Mouse (Mus musculus) ES-Bruce4 (cell line): ENCODE results near the gene Wbp1. TPM values are rescaled to one million over a fixed set of nuclear protein-coding genes. Genes with fewer than 3 reads are reported as not detected.
A peak's percentile ranks its signal among the peaks of the same experiment; 100 is the strongest.
"Not testable (repeated sequence)": the region's sequence is repeated elsewhere in the genome, so short reads cannot be mapped to it uniquely, and the experiment has no call there.

Experiments
- H3K27ac ChIP-seq: 2 replicates; pipeline ENCODE4 v1.5.1; 2012; ENCODE audit warnings: low read length, inconsistent platforms; ENCODE audit not compliant: insufficient read depth
- H3K27me3 ChIP-seq: 2 replicates; pipeline ENCODE4 v1.6.1; 2012; ENCODE audit warnings: mild to moderate bottlenecking, low read length, inconsistent platforms; ENCODE audit not compliant: control insufficient read depth, poor library complexity, insufficient read depth, severe bottlenecking
- H3K36me3 ChIP-seq: 2 replicates; pipeline ENCODE4 v1.6.1; 2012; ENCODE audit warnings: inconsistent platforms, mild to moderate bottlenecking, low read length, moderate library complexity; ENCODE audit not compliant: control insufficient read depth, poor library complexity, insufficient read depth, severe bottlenecking
- H3K4me1 ChIP-seq: one replicate; pipeline ENCODE4 v1.8.1; 2011; ENCODE audit warnings: low read length; ENCODE audit not compliant: control insufficient read depth, insufficient read depth
- H3K4me3 ChIP-seq: 2 replicates; pipeline ENCODE4 v1.5.1; 2011; ENCODE audit warnings: low read depth, mild to moderate bottlenecking, low read length
- H3K9ac ChIP-seq: 2 replicates; pipeline ENCODE4 v1.6.1; 2012; ENCODE audit warnings: low read depth, mild to moderate bottlenecking, inconsistent platforms; ENCODE audit not compliant: poor library complexity, severe bottlenecking
- H3K9me3 ChIP-seq: replicated peaks from 2 replicates; pipeline ENCODE4 v1.6.1; 2012; ENCODE audit warnings: mild to moderate bottlenecking, low read length, inconsistent platforms; ENCODE audit not compliant: control insufficient read depth, poor library complexity, insufficient read depth, severe bottlenecking
- CTCF ChIP-seq: IDR thresholded peaks from one replicate; pipeline ENCODE4 v1.8.1; 2011; ENCODE audit warnings: low read depth, low read length
- EP300 ChIP-seq: IDR thresholded peaks from 2 replicates; pipeline ENCODE4 v1.6.1; 2011; ENCODE audit warnings: low read depth, low read length; ENCODE audit not compliant: insufficient read depth
- POLR2A ChIP-seq: IDR thresholded peaks from one replicate; pipeline ENCODE4 v1.8.1; 2011; ENCODE audit warnings: low read length; ENCODE audit not compliant: insufficient read depth
- polyA plus RNA-seq: library from polyadenylated mRNA; stranded (reverse); fragments of >200 nt; gene quantifications from 2 replicates; pipeline ENCODE4 v1.2.4, GENCODE M21; 2011; ENCODE audit warnings: low read depth; ENCODE audit not compliant: missing spikeins, insufficient read depth, insufficient read length

The Wbp1 gene
- polyA plus RNA-seq, 1 experiment: 26.7 TPM

DNA sequence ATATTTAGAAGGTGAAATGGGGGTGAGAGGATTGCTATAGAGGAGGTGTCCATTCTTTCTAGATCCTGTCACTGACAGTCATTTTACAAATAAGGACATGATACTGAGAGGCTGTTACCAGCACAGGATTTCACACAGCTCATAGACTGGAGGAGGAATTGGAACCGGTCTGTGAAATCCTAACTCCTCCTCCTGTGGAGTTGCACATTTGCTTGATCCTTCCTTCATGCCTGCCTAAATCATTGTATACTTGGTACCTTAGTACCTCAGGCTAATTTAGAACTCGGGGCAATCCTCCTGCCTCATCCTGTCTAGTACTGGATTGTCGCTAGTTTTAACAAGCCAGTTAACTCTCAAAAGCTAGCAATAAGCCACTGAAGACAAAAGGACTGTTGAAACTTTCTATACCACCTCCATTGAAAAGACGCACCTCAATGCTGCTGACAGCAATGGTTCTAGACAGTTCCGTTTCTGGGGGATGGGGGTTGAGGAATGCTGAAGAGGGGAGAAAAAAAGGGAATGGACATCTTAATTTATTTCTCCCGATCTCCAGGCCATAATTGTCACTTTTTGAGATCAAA lies 43.8 kb upstream of the Wbp1 start:
- H3K27me3 ChIP-seq: no peaks in the 10 kb centered on the region
- no peak overlapping the region for H3K27ac ChIP-seq
- H3K4me1 ChIP-seq: no peaks in the 10 kb centered on the region
- no peaks in the 10 kb centered on the region for H3K36me3 ChIP-seq
- H3K9ac ChIP-seq: peak overlapping the region; percentile 60
- H3K4me3 ChIP-seq: peak overlapping the region; percentile 31
- H3K9me3 ChIP-seq: no peaks in the 10 kb centered on the region
- TF ChIP-seq POLR2A: no peak
- no peak for TF ChIP-seq CTCF
- no peak for TF ChIP-seq EP300

DNA sequence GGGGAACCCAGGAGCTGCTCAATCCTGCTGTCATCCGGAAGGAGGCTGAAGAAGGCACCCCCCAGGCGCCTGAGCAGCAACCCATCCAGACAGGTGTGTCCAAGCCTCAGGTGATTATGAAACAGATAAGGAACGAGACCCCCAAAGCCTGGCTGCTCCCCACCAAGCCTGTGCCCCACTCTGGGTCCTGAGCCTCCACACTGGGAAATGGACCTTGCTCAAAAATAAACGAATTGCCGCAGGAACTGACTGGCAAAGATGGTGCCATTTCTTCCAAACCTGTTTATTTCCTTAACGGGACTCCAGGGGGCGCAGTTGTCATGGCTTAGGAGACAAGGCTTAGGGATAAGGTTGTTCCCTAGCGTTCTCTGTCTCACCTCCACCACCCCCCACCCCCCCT lies 41.3 kb upstream of the Wbp1 start:
- H3K36me3 ChIP-seq: no peaks in the 10 kb centered on the region
- peak overlapping the region; percentile 56; the same call in 1 of the 2 replicates for H3K9ac ChIP-seq
- peak overlapping the region; percentile 64 for H3K4me3 ChIP-seq
- TF ChIP-seq POLR2A: no peak
- TF ChIP-seq EP300: no peak
- TF ChIP-seq CTCF: peak; percentile 53
- no peaks in the 10 kb centered on the region for H3K9me3 ChIP-seq
- H3K27me3 ChIP-seq: no peaks in the 10 kb centered on the region
- H3K27ac ChIP-seq: no peak overlapping the region
- H3K4me1 ChIP-seq: no peaks in the 10 kb centered on the region

DNA sequence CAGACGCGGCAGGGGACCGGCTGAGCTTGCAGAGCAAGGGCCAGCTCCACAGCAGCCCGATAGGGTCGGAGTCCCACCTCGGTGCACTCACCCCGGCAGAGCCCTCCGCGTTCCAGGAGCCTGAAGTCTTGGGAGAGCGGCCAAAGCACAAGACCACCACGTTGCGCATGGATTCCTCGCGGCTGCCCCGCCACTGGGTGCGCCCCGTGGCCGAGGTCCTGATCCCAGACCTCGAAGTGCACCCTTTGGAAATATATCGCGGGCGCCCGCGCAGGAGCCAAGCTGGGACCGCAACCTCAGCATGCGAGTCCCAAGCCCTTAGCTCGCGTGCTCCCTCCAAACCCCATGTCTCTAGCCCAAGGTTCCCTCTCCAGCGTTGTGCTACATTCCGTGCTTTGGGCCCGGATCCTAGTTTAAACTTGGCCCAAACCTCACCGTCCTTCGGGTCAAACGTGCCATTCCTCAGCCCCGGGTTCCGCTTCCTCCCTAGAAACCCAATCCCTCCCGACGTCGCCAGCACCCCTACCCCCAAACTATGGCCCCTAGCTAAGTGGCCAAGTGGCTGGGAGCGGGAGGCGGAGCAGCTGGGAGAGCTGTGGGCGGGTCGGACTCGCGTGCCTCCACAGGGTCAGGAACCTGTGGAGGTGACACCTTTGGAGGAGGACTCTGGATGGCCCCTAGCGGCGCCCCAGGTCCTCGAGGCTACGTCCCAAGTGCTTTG lies 40.7 kb upstream of the Wbp1 start:
- Histone ChIP-seq H3K9ac (peak overlapping the region; percentile 56), H3K36me3 (no peaks in the 10 kb centered on the region), H3K4me3 (peak overlapping the region; percentile 64), H3K4me1 (no peaks in the 10 kb centered on the region), H3K27ac (no peak overlapping the region), H3K9me3 (no peaks in the 10 kb centered on the region), H3K27me3 (no peaks in the 10 kb centered on the region)
- TF ChIP-seq EP300 (no peak), POLR2A (no peak), CTCF (no peak)

DNA sequence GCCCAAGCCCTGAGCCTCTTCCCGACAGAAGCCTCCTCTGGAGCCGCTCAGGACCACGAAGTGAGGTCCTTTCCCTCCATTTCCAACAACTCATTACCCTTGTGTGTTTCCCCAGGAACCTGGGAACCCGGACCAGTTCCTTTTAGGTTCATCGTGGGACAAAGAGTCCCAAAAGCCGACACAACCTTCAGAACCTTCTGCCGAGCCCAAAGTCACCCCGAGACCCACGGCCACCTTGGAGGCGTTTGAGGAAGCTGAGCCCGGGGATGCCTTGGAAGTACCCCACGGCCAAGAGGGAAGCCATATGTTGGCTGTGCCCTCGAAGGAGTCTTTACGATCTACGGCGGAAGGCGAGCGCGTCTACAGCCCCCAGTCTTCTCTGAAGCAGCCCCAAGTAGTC lies 40.1 kb upstream of the Wbp1 start:
- no peaks in the 10 kb centered on the region for H3K4me1 ChIP-seq
- no peak overlapping the region for H3K27ac ChIP-seq
- TF ChIP-seq CTCF (no peak), EP300 (no peak), POLR2A (no peak)
- H3K9me3 ChIP-seq: no peaks in the 10 kb centered on the region
- no peaks in the 10 kb centered on the region for H3K27me3 ChIP-seq
- H3K36me3 ChIP-seq: no peaks in the 10 kb centered on the region
- peak overlapping the region; percentile 56 for H3K9ac ChIP-seq
- peak overlapping the region; percentile 64 for H3K4me3 ChIP-seq

DNA sequence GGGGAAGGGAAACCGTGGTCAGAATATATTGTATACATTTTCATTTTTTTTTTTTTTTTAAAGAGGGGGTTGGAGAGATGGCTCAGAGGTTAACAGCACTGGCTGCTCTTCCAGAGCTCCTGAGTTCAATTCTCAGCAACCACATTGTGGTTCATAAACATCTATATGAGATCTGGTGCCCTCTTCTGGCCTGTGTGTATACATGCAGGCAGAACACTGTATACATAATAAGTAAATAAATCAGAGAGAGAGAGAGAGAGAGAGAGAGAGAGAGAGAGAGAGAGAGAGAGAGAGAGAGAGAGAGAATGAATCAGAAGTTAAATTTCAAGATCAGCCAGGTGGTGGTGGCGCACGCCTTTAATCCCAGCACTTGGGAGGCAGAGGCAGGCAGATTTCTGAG lies 38.1 kb upstream of the Wbp1 start:
- H3K36me3 ChIP-seq, H3K27ac ChIP-seq, H3K4me3 ChIP-seq, H3K4me1 ChIP-seq, H3K27me3 ChIP-seq, H3K9ac ChIP-seq, H3K9me3 ChIP-seq: not testable (repeated sequence)

DNA sequence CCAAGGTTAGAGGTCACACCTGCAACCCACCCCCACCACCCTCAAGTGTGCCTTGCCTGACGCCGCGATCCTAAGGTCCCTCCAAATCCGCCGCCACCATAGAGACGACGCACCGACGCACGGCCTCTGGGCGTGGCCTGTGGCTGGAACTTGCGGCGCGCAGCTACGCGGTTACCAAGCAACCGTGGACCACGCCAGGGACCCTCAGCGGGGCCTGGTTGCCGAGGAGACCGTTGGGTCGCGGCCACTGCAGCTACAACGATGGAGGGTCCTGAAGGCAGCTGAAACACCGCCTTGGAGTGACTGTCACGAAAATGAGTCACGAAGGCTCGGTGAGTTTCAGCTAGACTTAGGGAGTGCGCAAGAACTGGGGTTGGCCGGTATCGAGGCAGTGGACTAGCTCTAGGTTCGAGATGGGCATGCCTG lies 34.9 kb upstream of the Wbp1 start, which contains the start of the genes Wdr54 and 1700003E16Rik:
Gene Wdr54, minus strand, starts transcription at position 139 of the 426 bp plus-strand sequence.
Gene 1700003E16Rik, plus strand, starts transcription at position 146 of the 426 bp plus-strand sequence.
- no peaks in the 10 kb centered on the region for H3K27me3 ChIP-seq
- H3K9ac ChIP-seq: peak within 1 kb of the TSS; percentile 25; the same call in 1 of the 2 replicates
- H3K9me3 ChIP-seq: no peaks in the 10 kb centered on the region
- peak within 1 kb of the TSS; percentile 82 for H3K4me3 ChIP-seq
- H3K4me1 ChIP-seq: no peaks in the 10 kb centered on the region
- H3K36me3 ChIP-seq: no peaks in the 10 kb centered on the region
- no peak within 1 kb of the TSS for H3K27ac ChIP-seq
- peak; percentile 25 for TF ChIP-seq POLR2A
- TF ChIP-seq EP300: no peak
